Mouse (Mus musculus): Measurements from ENCODE around the gene Cnnm2. TPM values are rescaled to one million over a fixed set of nuclear protein-coding genes. Genes with fewer than 3 reads are reported as not detected.

Cnnm2 gene
- polyA plus RNA-seq, 1 experiment from 2014 or later, result 3.0 TPM

DNA sequence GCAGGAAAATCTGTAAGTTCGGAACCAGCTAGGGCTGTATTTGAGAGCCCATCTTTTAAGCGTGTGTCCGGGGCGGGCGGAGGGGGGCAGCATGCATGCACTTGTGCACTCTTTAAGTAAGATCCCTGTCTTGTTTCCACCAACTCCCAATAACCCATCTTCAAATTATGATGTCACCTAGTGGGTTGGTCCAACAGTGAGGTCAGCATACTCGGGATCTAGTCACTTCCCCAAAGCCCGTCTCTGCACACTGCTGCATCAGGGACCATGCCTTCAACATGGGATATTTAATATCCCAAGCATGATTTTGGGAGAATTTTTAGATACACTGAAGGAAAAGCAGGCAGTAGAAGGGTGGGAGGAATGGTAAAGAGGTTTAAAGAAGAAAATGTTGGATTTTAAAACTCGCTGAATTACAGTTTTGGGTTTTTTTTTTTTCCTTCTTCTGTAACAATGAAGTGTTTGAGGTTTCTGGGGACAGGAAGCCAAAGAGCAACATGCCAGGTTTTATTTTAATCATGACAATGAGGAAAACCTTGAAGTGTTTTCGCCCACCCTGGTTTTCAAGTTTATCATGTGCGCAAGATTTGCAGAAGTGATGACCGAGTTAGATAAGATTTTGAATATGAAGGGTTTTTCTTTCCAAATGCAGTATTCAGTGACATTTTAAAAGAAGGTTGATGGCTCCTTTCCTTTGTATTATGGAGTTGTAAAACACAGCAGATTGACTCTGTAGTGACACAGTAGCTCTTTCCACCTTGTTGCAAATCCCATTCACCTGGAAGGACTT is 76.1 kb downstream of the Cnnm2 start:
- Histone ChIP-seq H3K4me1 (peaks cover 15% of the 10 kb centered on the region; the same call in 1 of the 2 replicates), H3K4me3 (no peak overlapping the region), H3K27ac (replicated peaks) (no peak overlapping the region), H3K36me3 (replicated peaks) (no peaks in the 10 kb centered on the region), H3K9me3 (no peaks in the 10 kb centered on the region), H3K27me3 (replicated peaks; ENCODE audit: low read depth, poor library complexity, severe bottlenecking) (no peaks in the 10 kb centered on the region)
- DNase-seq (ENCODE audit: low spot score), result no peak
- WGBS, result 91% methylated on average over 11 of the region's 11 CpGs

DNA sequence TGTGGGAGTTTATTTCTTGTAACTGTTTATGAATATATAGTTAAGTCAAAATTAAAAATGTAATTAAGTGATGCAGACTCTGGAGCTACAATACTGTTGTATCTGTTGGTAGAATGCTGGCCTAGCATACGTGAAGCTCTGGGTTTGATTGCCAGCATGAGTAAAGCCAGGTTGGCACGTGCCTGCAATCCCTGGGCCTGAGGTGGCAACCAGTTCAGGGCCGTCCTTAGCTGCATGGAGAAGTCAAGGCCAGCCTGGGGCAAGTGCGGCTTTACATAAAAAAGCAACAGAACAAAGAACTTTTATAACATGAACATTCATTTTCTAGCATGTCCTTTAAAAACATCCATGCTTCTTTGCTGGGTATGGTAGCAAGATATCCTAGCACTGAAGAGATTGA is 79.6 kb downstream of the Cnnm2 start:
- Histone ChIP-seq H3K4me1 (peaks cover 15% of the 10 kb centered on the region), H3K4me3 (no peak overlapping the region), H3K36me3 (replicated peaks) (no peaks in the 10 kb centered on the region), H3K27ac (replicated peaks) (no peak overlapping the region), H3K9me3 (no peaks in the 10 kb centered on the region), H3K27me3 (replicated peaks; ENCODE audit: low read depth, poor library complexity, severe bottlenecking) (no peaks in the 10 kb centered on the region)
- DNase-seq (ENCODE audit: low spot score), result no peak
- WGBS, result 88% methylated on average over 4 of the region's 4 CpGs

DNA sequence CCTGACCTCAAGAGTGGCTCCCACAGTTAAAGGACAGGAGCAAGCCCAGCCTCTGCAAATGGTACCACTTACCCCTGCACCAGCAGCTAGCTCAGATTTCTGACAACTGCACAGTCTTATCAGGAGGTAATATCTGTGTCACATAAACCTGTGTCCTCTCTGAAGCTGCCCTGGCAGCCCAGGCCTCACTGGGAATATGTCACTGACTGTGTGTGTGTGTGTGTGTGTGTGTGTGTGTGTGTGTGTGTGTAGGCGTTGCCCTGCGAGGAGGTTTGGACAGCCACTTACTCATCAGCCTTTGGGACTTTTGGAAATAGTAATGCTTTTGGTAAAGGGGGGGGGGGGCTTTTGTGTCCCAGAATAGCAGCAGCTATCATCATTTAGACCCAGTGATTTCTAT is 81.6 kb downstream of the Cnnm2 start:
- no peak overlapping the region for H3K4me3 ChIP-seq
- H3K27me3 ChIP-seq (replicated peaks; ENCODE audit: low read depth, poor library complexity, severe bottlenecking), result no peaks in the 10 kb centered on the region
- peaks cover 12% of the 10 kb centered on the region for H3K4me1 ChIP-seq
- H3K36me3 ChIP-seq (replicated peaks), result no peaks in the 10 kb centered on the region
- H3K27ac ChIP-seq (replicated peaks), result no peak overlapping the region
- no peaks in the 10 kb centered on the region for H3K9me3 ChIP-seq
- no peak for DNase-seq (ENCODE audit: low spot score)
- WGBS, result 78% methylated on average over 2 of the region's 2 CpGs

DNA sequence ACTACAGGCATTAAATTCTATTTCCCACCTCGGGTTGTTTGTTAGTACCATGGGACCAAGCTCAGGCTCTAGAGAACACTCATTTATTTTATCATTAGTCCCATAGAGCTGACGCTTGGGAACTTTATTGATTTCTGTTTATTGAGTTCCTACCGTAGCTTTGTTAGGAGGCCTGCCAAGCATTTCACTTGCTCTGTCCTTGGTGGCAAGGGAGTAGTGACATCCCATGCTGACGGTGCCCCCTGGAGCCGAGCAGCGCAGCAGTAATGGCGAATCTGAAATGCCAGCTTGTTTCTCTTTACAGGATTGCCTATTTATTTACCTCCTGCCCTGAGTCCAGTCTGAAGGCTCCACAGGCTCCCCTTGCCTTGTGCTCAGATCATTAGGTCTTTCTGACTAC is 84.7 kb downstream of the Cnnm2 start:
- 86% methylated on average over 7 of the region's 7 CpGs for WGBS
- DNase-seq (ENCODE audit: low spot score), result no peak
- Histone ChIP-seq H3K9me3 (no peaks in the 10 kb centered on the region), H3K36me3 (replicated peaks) (no peaks in the 10 kb centered on the region), H3K4me1 (peaks cover 8% of the 10 kb centered on the region), H3K27ac (replicated peaks) (no peak overlapping the region), H3K27me3 (replicated peaks; ENCODE audit: low read depth, poor library complexity, severe bottlenecking) (no peaks in the 10 kb centered on the region), H3K4me3 (no peak overlapping the region)

DNA sequence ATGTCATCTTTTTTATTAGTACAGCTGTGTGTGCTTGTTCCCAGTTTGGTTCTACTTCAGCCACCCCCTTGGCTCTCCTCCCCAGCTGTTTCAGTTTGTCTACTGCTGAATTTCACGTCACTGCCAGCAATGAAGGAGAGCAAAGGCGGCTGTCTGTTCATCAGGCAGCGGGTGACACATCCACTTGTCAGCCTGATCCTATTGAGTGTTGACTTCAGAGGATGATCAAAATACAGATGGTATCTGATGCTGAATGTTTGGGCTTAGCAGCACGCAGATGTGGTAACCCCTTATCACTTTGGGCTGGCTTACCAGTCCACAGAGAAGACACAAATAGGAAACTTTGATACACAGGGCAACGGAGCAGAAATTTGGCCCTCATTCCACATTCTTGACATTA is 85.1 kb downstream of the Cnnm2 start:
- no peak for DNase-seq (ENCODE audit: low spot score)
- Histone ChIP-seq H3K4me1 (peaks cover 8% of the 10 kb centered on the region), H3K36me3 (replicated peaks) (no peaks in the 10 kb centered on the region), H3K27ac (replicated peaks) (no peak overlapping the region), H3K9me3 (no peaks in the 10 kb centered on the region), H3K27me3 (replicated peaks; ENCODE audit: low read depth, poor library complexity, severe bottlenecking) (no peaks in the 10 kb centered on the region), H3K4me3 (no peak overlapping the region)
- 87% methylated on average over 5 of the region's 5 CpGs for WGBS

DNA sequence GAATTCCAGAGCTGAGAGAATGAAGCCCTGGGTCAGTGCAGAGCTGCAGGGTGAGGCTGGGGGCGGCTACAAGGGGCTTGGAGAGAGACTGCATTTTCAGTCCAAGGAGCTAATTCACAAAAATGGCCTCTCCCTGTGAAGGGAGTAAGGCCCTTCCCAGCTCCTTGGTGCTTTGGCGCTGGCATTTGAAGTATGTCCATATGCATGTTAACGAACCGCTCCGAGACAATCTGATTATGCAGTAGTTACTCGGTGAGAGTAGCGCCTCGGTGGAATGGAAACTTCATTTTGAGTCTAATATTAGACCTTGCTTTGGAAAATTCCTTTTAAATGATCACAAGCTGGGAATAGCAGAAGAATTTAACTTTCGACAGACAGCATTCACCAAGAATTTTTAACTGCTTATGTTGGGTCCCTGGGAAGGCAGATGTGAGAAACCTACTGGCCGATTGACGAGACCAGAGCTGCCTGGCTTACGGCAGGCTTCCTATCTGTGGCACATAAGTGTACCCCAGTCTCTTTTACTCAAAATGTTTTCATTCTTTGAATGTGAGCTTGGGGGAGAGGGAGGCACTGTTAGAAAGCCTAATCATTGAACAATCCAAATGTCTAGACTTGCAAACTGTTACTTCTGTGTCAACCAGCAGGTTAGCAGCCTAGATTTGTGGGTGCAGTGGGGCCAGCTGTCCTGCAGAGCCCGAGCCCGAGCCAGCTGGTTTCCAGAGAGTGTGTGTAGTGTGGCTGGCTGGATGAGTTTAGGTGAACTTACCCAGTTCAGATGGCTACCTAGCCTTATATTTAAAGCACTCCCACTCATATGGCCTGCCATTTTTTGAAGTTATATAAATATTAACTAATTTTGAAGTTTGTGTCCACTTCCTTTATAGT is 87.2 kb downstream of the Cnnm2 start:
- Histone ChIP-seq H3K9me3 (no peaks in the 10 kb centered on the region), H3K27ac (replicated peaks) (0 out of 2 replicates have a peak overlapping the region, but pooled peaks have one; percentile 21), H3K4me3 (no peak overlapping the region), H3K27me3 (replicated peaks; ENCODE audit: low read depth, poor library complexity, severe bottlenecking) (no peaks in the 10 kb centered on the region), H3K4me1 (no peaks in the 10 kb centered on the region), H3K36me3 (replicated peaks) (no peaks in the 10 kb centered on the region)
- 83% methylated on average over 14 of the region's 14 CpGs for WGBS
- DNase-seq (ENCODE audit: low spot score), result no peak

DNA sequence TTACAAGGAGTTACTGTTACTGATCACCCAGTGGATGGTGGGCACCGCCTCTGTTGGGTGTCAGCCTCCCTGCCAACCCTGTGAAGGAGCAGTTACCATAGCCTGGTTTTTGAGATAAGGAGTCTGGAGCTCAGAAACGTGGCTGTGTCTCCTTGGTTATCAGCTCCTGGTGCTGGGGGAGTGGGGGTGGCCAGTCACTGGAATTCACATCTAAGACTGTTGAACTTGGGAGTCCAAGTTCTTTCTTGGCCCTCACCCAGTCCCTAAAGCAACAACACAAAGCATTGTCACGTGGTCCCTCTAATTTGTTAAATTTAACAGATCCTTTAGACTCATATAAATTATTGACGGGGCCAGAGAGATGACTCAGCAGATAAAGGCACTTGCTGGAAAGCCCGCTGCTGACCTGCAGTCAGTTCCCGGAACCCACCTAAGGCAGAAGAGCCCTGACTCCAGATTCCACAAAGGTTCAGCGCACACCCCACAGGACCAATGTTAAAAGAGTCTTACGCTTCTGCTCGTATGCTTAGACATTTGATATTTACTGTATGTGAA is 88.1 kb downstream of the Cnnm2 start:
- Histone ChIP-seq H3K9me3 (no peaks in the 10 kb centered on the region), H3K4me1 (peaks cover 7% of the 10 kb centered on the region), H3K4me3 (no peak overlapping the region), H3K36me3 (replicated peaks) (no peaks in the 10 kb centered on the region), H3K27me3 (replicated peaks; ENCODE audit: low read depth, poor library complexity, severe bottlenecking) (no peaks in the 10 kb centered on the region), H3K27ac (replicated peaks) (no peak overlapping the region)
- WGBS, result 86% methylated on average over 9 of the region's 9 CpGs
- no peak for DNase-seq (ENCODE audit: low spot score)

DNA sequence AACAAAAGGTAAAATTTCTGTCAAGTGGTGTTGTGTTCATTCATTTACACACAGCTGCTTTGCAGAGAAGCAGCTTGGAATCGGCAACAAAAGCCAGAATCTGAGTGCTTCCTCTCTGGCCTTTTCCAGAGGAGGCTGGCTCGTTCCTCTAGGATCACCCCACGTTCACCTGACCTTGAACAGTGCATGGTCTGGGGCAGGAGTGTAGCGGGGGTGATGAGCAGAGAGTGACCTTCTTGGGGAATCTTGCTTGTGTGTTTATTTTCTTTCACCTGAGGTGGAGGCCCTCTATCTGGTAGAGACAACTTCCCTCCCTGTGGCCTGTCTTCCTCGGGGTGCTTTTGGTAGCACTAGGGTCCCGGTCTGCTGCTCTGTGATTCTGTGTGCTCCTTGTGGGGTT is 94.8 kb downstream of the Cnnm2 start:
- H3K4me3 ChIP-seq, result no peak overlapping the region
- H3K27me3 ChIP-seq (replicated peaks; ENCODE audit: low read depth, poor library complexity, severe bottlenecking), result no peaks in the 10 kb centered on the region
- peaks cover 28% of the 10 kb centered on the region for H3K4me1 ChIP-seq
- H3K36me3 ChIP-seq (replicated peaks), result no peaks in the 10 kb centered on the region
- no peak for DNase-seq (ENCODE audit: low spot score)
- 62% methylated on average over 6 of the region's 6 CpGs for WGBS
- H3K9me3 ChIP-seq, result no peaks in the 10 kb centered on the region
- 0 out of 2 replicates have a peak overlapping the region, but pooled peaks have one; percentile 48 for H3K27ac ChIP-seq (replicated peaks)

DNA sequence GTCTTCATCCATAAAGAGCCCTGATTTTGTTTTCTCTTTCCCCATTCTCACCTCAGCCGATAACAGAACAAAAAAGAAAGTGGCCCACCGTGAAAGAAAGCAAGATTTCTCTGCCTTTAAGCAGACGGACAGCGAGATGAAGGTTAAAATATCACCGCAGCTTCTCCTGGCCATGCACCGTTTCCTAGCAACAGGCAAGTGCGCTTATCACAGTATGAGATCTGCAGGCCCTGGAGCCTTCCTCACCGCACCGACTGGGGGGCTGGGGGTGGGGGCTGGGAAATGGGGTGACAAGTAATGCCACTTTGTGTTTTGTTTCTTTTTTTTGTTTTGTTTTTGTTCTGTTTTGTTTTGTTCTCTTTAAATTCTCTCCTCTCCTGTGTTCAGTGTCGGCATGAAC is 95.4 kb downstream of the Cnnm2 start:
- WGBS, result 39% methylated on average over 10 of the region's 10 CpGs
- H3K4me3 ChIP-seq, result no peak overlapping the region
- no peak for DNase-seq (ENCODE audit: low spot score)
- H3K9me3 ChIP-seq, result no peaks in the 10 kb centered on the region
- peaks cover 28% of the 10 kb centered on the region for H3K4me1 ChIP-seq
- no peaks in the 10 kb centered on the region for H3K27me3 ChIP-seq (replicated peaks; ENCODE audit: low read depth, poor library complexity, severe bottlenecking)
- H3K27ac ChIP-seq (replicated peaks), result no peak overlapping the region
- no peaks in the 10 kb centered on the region for H3K36me3 ChIP-seq (replicated peaks)

DNA sequence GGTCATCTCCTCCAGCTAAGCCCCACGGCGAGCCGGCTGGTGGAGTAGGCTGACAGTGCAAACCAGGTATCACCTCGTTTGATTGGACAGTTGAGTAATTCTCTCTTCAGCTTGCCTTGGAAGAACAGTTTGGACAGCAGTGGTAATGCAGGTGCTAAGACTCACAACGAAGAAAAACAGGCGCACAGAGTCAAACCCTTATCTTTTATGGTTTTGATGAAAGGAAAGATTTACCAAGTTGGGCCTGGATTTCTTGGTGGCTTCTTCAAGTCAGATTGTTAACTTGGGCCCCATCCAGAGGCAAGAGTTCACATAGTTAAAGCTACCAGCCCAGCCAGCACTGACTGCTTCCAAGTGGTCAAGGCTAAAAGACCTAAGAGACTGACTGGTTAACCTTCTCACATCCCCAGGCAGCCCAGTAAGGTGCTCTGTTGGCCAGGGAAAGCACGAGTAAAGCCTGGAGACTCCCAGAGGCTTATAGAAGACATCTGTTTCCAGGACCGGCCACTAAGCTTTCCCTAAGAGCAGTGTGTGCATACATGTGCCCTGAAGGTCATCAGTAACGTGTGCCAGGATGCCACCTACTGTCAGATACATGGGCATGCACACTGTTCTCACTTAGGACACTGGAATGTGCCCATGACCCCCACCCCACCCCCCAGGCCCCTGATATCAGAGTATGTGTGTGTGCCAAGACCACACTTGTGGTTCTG is 96.0 kb downstream of the Cnnm2 start:
- WGBS, result 68% methylated on average over 9 of the region's 9 CpGs
- peak; percentile 22 for DNase-seq (ENCODE audit: low spot score)
- H3K27ac ChIP-seq (replicated peaks), result no peak overlapping the region
- H3K4me1 ChIP-seq, result peaks cover 28% of the 10 kb centered on the region
- no peaks in the 10 kb centered on the region for H3K36me3 ChIP-seq (replicated peaks)
- H3K4me3 ChIP-seq, result no peak overlapping the region
- no peaks in the 10 kb centered on the region for H3K9me3 ChIP-seq
- H3K27me3 ChIP-seq (replicated peaks; ENCODE audit: low read depth, poor library complexity, severe bottlenecking), result no peaks in the 10 kb centered on the region

DNA sequence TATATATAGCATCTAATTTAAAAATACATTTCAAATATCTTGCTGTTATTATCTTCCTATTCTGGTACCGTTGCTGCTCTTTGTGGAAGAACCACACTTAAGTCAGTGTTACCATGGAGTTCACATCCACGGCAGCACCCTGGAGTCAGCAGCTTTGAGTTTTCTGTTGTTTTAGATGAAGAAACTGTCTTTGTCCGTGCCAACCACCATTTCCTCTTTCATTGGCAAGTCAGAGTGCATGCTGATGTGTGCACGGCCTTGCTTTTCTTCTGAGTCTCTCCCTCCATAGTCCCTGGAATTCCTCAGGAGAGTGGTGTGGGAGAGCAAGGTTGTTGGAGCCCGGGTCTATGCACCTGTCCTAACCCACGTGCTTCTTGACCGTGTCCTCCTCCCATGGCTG is 96.8 kb downstream of the Cnnm2 start:
- 88% methylated on average over 7 of the region's 7 CpGs for WGBS
- Histone ChIP-seq H3K9me3 (no peaks in the 10 kb centered on the region), H3K27ac (replicated peaks) (no peak overlapping the region), H3K4me1 (peaks cover 28% of the 10 kb centered on the region), H3K4me3 (no peak overlapping the region), H3K27me3 (replicated peaks; ENCODE audit: low read depth, poor library complexity, severe bottlenecking) (no peaks in the 10 kb centered on the region), H3K36me3 (replicated peaks) (no peaks in the 10 kb centered on the region)
- DNase-seq (ENCODE audit: low spot score), result no peak

DNA sequence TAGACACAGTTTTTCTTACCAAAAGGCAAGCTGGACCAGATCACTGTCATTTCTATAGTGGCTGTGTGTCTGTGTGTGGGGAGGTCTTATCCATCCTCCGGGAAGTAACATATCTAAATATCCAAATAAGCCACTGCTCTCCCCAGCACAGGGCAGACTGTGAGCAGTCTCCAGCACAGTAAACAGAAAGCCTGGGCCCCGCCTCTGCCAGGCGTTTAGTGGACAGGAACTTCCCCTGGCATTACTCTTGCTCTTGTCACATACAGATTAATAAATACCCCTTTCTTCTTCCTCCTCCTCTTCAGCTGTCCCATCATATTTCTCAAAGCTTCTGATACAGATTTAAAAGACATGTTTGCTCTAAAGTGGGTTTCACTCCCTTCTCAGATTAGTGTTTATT is 101.2 kb downstream of the Cnnm2 start:
- Histone ChIP-seq H3K27ac (replicated peaks) (no peak overlapping the region), H3K4me1 (peaks cover 16% of the 10 kb centered on the region), H3K9me3 (no peaks in the 10 kb centered on the region), H3K4me3 (no peak overlapping the region), H3K27me3 (replicated peaks; ENCODE audit: low read depth, poor library complexity, severe bottlenecking) (no peaks in the 10 kb centered on the region), H3K36me3 (replicated peaks) (no peaks in the 10 kb centered on the region)
- WGBS, result 62% methylated on average over 3 of the region's 3 CpGs
- DNase-seq (ENCODE audit: low spot score), result no peak

Measured in embryonic facial prominence, embryonic 10.5 days (tissue).